Mouse (Mus musculus) olfactory bulb, adult 2 months (tissue): ENCODE measurements around the gene Setd3.

Experiments used
- CTCF ChIP-seq: fragments of 200-500 bp; IDR thresholded peaks from 2 replicates; pipeline ENCODE4 v1.5.1; 2012; ENCODE audit warnings: low read depth, mild to moderate bottlenecking, low read length, moderate library complexity; ENCODE audit not compliant: insufficient read depth
- POLR2A ChIP-seq: fragments of 200-500 bp; IDR thresholded peaks from 2 replicates; pipeline ENCODE4 v1.6.1; 2012; ENCODE audit warnings: mild to moderate bottlenecking, low read depth, low read length, moderate library complexity; ENCODE audit not compliant: insufficient read depth

- no peak for TF ChIP-seq POLR2A
- no peak for TF ChIP-seq CTCF
These were observed 77.0 kb downstream of the Setd3 start for GRCm38 (mm10) chr12:108102119-108102518.
